Mouse (Mus musculus) kidney, adult 2 months (tissue): ENCODE data around the gene Mat2a. TPM values are rescaled to one million over a fixed set of nuclear protein-coding genes. Genes with fewer than 3 reads are reported as not detected.

Source experiments
- DNase-seq: peaks from one replicate; pipeline ENCODE4 v3.0.0; 2021
- H3K27ac ChIP-seq: fragments of 200-500 bp; 2 replicates; pipeline ENCODE4 v1.5.1; 2012; ENCODE audit warnings: low read depth, low read length, control low read depth, inconsistent platforms; ENCODE audit not compliant: insufficient read depth
- H3K27me3 ChIP-seq: fragments of 200-500 bp; replicated peaks from 2 replicates; pipeline ENCODE4 v1.6.1; 2012; ENCODE audit warnings: mild to moderate bottlenecking, moderate library complexity, low read length, inconsistent platforms; ENCODE audit not compliant: control insufficient read depth, insufficient read depth
- H3K36me3 ChIP-seq: fragments of 200-500 bp; 2 replicates; pipeline ENCODE4 v1.6.1; 2012; ENCODE audit warnings: mild to moderate bottlenecking, moderate library complexity, low read length, inconsistent platforms; ENCODE audit not compliant: control insufficient read depth, insufficient read depth
- H3K4me1 ChIP-seq: fragments of 200-500 bp; 2 replicates; pipeline ENCODE4 v1.6.1; 2011; ENCODE audit warnings: low read length; ENCODE audit not compliant: control insufficient read depth, insufficient read depth
- H3K4me3 ChIP-seq: fragments of 200-500 bp; 2 replicates; pipeline ENCODE4 v1.5.1; 2011; ENCODE audit warnings: mild to moderate bottlenecking, low read depth, low read length, control low read depth; ENCODE audit not compliant: insufficient read depth
- CTCF ChIP-seq: fragments of 200-500 bp; conservative IDR thresholded peaks from 2 replicates; pipeline ENCODE4 v1.5.1; 2011; ENCODE audit warnings: low read depth, mild to moderate bottlenecking, control low read depth, low read length, moderate library complexity, mixed read lengths; ENCODE audit not compliant: insufficient read depth, insufficient read length
- POLR2A ChIP-seq: fragments of 200-500 bp; IDR thresholded peaks from one replicate; pipeline ENCODE4 v1.6.1; 2011; ENCODE audit warnings: low read depth, low read length, control low read depth
- WGBS: fragments of 180-500 bp; shearing (Covaris S2); methylation state at CpG from one replicate; pipeline ENCODE4 v1.1.7; 2018; 5-methylcytosine and 5-hydroxymethylcytosine counted together
- polyA plus RNA-seq: library from polyadenylated mRNA; depleted of rRNA; stranded (reverse); fragments of >200 nt; gene quantifications from 2 replicates; pipeline ENCODE4 v1.2.3, GENCODE M21; 2012

The Mat2a gene
- polyA plus RNA-seq, 1 experiment: 168 TPM

DNA sequence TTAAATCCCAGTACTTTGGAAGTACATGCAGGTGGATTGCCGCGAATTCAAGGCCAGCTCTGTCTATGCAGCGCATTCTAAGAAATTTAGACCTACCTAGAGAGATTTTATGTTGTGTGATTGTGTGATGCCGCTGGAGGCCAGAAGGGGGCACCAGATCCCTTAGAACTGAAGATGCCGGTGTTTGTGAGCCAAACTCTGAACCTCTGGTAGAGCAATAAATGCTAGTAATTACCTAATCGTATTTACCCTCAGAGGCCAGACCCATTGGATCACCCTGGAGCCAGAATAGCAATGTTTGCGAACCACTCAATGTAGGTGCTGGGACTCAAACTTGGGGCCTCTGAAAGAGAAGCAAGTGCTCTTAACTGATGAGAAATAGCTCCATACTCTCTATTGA is 37.5 kb downstream of the Mat2a start:
- 18% methylated on average over 7 of the region's 7 CpGs for WGBS
- TF ChIP-seq POLR2A (no peak), CTCF (peak; percentile 92)
- peak; percentile 89 for DNase-seq
- H3K27me3 ChIP-seq: no peaks in the 10 kb centered on the region
- H3K27ac ChIP-seq: no peak overlapping the region
- H3K36me3 ChIP-seq: no peaks in the 10 kb centered on the region
- no peak overlapping the region for H3K4me3 ChIP-seq
- H3K4me1 ChIP-seq: peaks cover 5% of the 10 kb centered on the region

DNA sequence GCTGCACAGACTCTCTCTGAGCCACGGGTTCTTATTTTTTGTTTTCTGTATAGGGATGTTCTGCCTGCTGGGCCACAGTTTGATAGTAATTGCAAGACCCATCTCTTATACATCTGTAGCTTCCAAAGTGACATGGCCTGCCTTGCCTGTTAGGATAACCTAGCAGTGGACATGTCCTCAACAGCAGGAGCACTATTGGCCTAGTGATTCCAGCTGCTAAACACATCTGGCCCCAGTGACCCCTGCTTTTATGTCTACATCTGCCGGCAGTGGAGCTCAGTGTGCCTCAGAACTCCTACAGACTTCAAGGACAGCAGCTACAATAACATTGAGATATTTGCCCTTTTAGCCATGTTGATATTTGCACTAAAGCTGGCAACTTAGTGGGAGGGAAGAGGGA is 39.4 kb downstream of the Mat2a start:
- Histone ChIP-seq H3K27ac (no peak overlapping the region), H3K4me3 (no peak overlapping the region), H3K4me1 (peaks cover 5% of the 10 kb centered on the region), H3K27me3 (no peaks in the 10 kb centered on the region), H3K36me3 (no peaks in the 10 kb centered on the region)
- DNase-seq: no peak
- 57% methylated on average over 2 of the region's 2 CpGs for WGBS
- TF ChIP-seq POLR2A: no peak
- TF ChIP-seq CTCF: no peak

GRCm38 (mm10) chr6:72396837-72397251 is 42.5 kb downstream of the Mat2a start:
- H3K27ac ChIP-seq: no peak overlapping the region
- peaks cover 5% of the 10 kb centered on the region for H3K4me1 ChIP-seq
- no peaks in the 10 kb centered on the region for H3K36me3 ChIP-seq
- 70% methylated on average over 10 of the region's 10 CpGs for WGBS
- no peaks in the 10 kb centered on the region for H3K27me3 ChIP-seq
- TF ChIP-seq CTCF: no peak
- TF ChIP-seq POLR2A: no peak
- no peak overlapping the region for H3K4me3 ChIP-seq
- DNase-seq: no peak

DNA sequence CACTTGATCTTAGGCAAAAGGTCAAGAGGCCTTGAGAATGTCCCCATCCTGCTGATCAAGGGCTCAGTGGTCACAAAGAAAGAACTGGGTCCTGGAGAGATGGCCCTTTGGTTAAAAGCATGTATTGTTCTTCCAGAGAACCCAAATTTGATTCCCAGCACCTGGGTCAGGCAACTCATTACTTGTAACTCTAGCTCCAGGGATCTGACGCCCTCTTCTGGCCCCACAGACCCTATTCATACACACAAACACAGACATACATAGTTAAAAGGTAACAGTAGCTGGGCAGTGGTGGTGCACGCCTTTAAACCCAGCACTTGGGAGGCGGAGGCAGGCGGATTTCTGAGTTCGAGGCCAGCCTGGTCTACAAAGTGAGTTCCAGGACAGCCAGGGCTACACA is 47.0 kb downstream of the Mat2a start:
- H3K4me3 ChIP-seq: no peak overlapping the region
- no peak for TF ChIP-seq POLR2A
- TF ChIP-seq CTCF: no peak
- H3K36me3 ChIP-seq: peaks cover 2% of the 10 kb centered on the region
- DNase-seq: no peak
- H3K4me1 ChIP-seq: peaks cover 17% of the 10 kb centered on the region
- no peaks in the 10 kb centered on the region for H3K27me3 ChIP-seq
- 91% methylated on average over 5 of the region's 5 CpGs for WGBS
- H3K27ac ChIP-seq: peak overlapping the region; percentile 89; the same call in 1 of the 2 replicates

- Histone ChIP-seq H3K27me3 (no peaks in the 10 kb centered on the region), H3K36me3 (peaks cover 2% of the 10 kb centered on the region), H3K4me1 (peaks cover 18% of the 10 kb centered on the region), H3K4me3 (peak overlapping the region; percentile 72; the same call in 1 of the 2 replicates), H3K27ac (peak overlapping the region; percentile 98)
- DNase-seq: peak; percentile 97
- no peak for TF ChIP-seq POLR2A
- 0 out of 2 replicates have a peak, but pooled peaks have one; percentile 6 for TF ChIP-seq CTCF
- 8% methylated on average over 12 of the region's 12 CpGs for WGBS
Measured at GRCm38 (mm10) chr6:72390795-72391521, 48.4 kb downstream of the Mat2a start.

- peak; percentile 95 for DNase-seq
- no peaks in the 10 kb centered on the region for H3K27me3 ChIP-seq
- H3K4me3 ChIP-seq: peak within 1 kb of the TSS; percentile 72
- H3K36me3 ChIP-seq: peaks cover 2% of the 10 kb centered on the region
- peak within 1 kb of the TSS; percentile 98 for H3K27ac ChIP-seq
- WGBS: 0% methylated on average over 33 of the region's 33 CpGs
- peaks cover 18% of the 10 kb centered on the region for H3K4me1 ChIP-seq
- TF ChIP-seq CTCF: peak; percentile 56
- peak; percentile 58 for TF ChIP-seq POLR2A
Measured at GRCm38 (mm10) chr6:72389941-72390771, 49.2 kb downstream of the Mat2a start, which contains the start of gene Vamp8. Vamp8 (minus strand) TSS chr6:72390703.

GRCm38 (mm10) chr6:72389471-72389940 is 49.9 kb downstream of the Mat2a start:
- H3K27me3 ChIP-seq: no peaks in the 10 kb centered on the region
- under 1% methylated on average over 13 of the region's 13 CpGs for WGBS
- peak overlapping the region; percentile 72 for H3K4me3 ChIP-seq
- DNase-seq: peak; percentile 64
- no peak for TF ChIP-seq CTCF
- H3K4me1 ChIP-seq: peaks cover 18% of the 10 kb centered on the region
- H3K36me3 ChIP-seq: peaks cover 3% of the 10 kb centered on the region
- peak overlapping the region; percentile 98 for H3K27ac ChIP-seq
